Mouse (Mus musculus): Measurements from ENCODE around the gene Slc3a1. TPM values are rescaled to one million over a fixed set of nuclear protein-coding genes. Genes with fewer than 3 reads are reported as not detected.

Gene Slc3a1
- 0.24 and 0.33 TPM in 2 replicates for polyA plus RNA-seq (2012; rRNA removed)

- H3K4me3 ChIP-seq (replicated peaks; ENCODE audit: extremely low read depth, low read depth, low read length), result no peak within 1 kb of the TSS
- TF ChIP-seq POLR2A (IDR thresholded peaks at IDR 0.05; ENCODE audit: borderline replicate concordance, extremely low read depth, low read depth, low read length), result no peak
- TF ChIP-seq CTCF (IDR thresholded peaks at IDR 0.05; ENCODE audit: insufficient read depth, low read length), result no peak
- no peak for DNase-seq
- no peaks in the 10 kb centered on the region; the same call in 1 of the 2 replicates for H3K4me1 ChIP-seq (ENCODE audit: control insufficient read depth, insufficient read depth, low read length)
- 85% methylated on average over 20 of the region's 20 CpGs for WGBS
Measured at GRCm38 (mm10) chr17:85028093-85028739, at the start of gene Slc3a1. Gene Slc3a1, plus strand, starts transcription at chr17:85028376.

GRCm38 (mm10) chr17:84981721-84982120 is 46.5 kb upstream of the Slc3a1 start:
- Histone ChIP-seq H3K4me3 (replicated peaks; ENCODE audit: extremely low read depth, low read depth, low read length) (no peak overlapping the region), H3K4me1 (ENCODE audit: control insufficient read depth, insufficient read depth, low read length) (peaks cover 6% of the 10 kb centered on the region; the same call in 1 of the 2 replicates)
- no peak for DNase-seq
- WGBS, result 86% methylated on average over 1 of the region's 1 CpGs
- TF ChIP-seq POLR2A (IDR thresholded peaks at IDR 0.05; ENCODE audit: borderline replicate concordance, extremely low read depth, low read depth, low read length) (no peak), CTCF (IDR thresholded peaks at IDR 0.05; ENCODE audit: insufficient read depth, low read length) (no peak)

- TF ChIP-seq CTCF (IDR thresholded peaks at IDR 0.05; ENCODE audit: insufficient read depth, low read length), result no peak
- no peak for TF ChIP-seq POLR2A (IDR thresholded peaks at IDR 0.05; ENCODE audit: borderline replicate concordance, extremely low read depth, low read depth, low read length)
- H3K4me3 ChIP-seq (replicated peaks; ENCODE audit: extremely low read depth, low read depth, low read length), result no peak overlapping the region
- 81% methylated on average over 2 of the region's 2 CpGs for WGBS
- H3K4me1 ChIP-seq (ENCODE audit: control insufficient read depth, insufficient read depth, low read length), result peaks cover 9% of the 10 kb centered on the region
- DNase-seq, result no peak
Measured at GRCm38 (mm10) chr17:84982735-84983134, 45.4 kb upstream of the Slc3a1 start.

- TF ChIP-seq CTCF (IDR thresholded peaks at IDR 0.05; ENCODE audit: insufficient read depth, low read length), result no peak
- TF ChIP-seq POLR2A (IDR thresholded peaks at IDR 0.05; ENCODE audit: borderline replicate concordance, extremely low read depth, low read depth, low read length), result no peak
- Histone ChIP-seq H3K4me1 (ENCODE audit: control insufficient read depth, insufficient read depth, low read length) (peaks cover 17% of the 10 kb centered on the region), H3K4me3 (replicated peaks; ENCODE audit: extremely low read depth, low read depth, low read length) (no peak overlapping the region)
- WGBS, result 56% methylated on average over 5 of the region's 5 CpGs
- no peak for DNase-seq
Measured at GRCm38 (mm10) chr17:84986368-84986767, 41.8 kb upstream of the Slc3a1 start.

DNA sequence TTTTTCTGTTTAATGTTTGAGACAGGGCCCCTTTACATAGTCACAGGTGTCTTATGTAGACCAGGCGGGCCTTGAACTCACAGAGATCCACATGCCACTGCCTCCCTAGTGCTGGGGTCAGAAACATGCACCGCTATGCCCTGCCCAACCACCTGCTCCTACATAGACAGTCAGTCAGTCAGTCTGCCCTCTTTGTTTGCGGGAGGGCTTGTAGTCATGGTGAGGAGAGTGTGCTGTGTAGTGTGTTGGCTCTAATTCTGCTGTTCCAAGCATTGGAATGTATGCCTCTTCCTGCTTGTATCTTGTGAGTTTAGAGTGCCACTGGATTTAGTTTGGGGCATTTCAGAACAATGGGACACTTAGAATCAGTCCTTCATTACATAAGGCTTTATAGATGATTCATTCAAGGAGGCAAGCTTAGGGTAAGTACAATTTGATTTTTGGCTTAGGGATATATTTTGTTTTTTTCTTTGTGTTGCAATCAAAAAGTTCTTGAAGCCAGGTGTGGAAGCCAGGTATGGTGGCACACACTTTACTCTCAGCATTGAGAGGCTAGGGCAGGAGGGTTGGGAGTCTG is 40.3 kb upstream of the Slc3a1 start:
- peaks cover 15% of the 10 kb centered on the region for H3K4me1 ChIP-seq (ENCODE audit: control insufficient read depth, insufficient read depth, low read length)
- H3K4me3 ChIP-seq (replicated peaks; ENCODE audit: extremely low read depth, low read depth, low read length), result no peak overlapping the region
- TF ChIP-seq POLR2A (IDR thresholded peaks at IDR 0.05; ENCODE audit: borderline replicate concordance, extremely low read depth, low read depth, low read length), result no peak
- no peak for DNase-seq
- WGBS, result 64% methylated on average over 3 of the region's 3 CpGs

GRCm38 (mm10) chr17:84988514-84988913 is 39.7 kb upstream of the Slc3a1 start:
- Histone ChIP-seq H3K4me1 (ENCODE audit: control insufficient read depth, insufficient read depth, low read length) (peaks cover 15% of the 10 kb centered on the region), H3K4me3 (replicated peaks; ENCODE audit: extremely low read depth, low read depth, low read length) (no peak overlapping the region)
- no peak for DNase-seq
- no peak for TF ChIP-seq CTCF (IDR thresholded peaks at IDR 0.05; ENCODE audit: insufficient read depth, low read length)
- TF ChIP-seq POLR2A (IDR thresholded peaks at IDR 0.05; ENCODE audit: borderline replicate concordance, extremely low read depth, low read depth, low read length), result no peak

GRCm38 (mm10) chr17:84995844-84996243 is 32.3 kb upstream of the Slc3a1 start:
- 66% methylated on average over 6 of the region's 6 CpGs for WGBS
- no peak for DNase-seq
- no peak for TF ChIP-seq CTCF (IDR thresholded peaks at IDR 0.05; ENCODE audit: insufficient read depth, low read length)
- TF ChIP-seq POLR2A (IDR thresholded peaks at IDR 0.05; ENCODE audit: borderline replicate concordance, extremely low read depth, low read depth, low read length), result no peak
- H3K4me3 ChIP-seq (replicated peaks; ENCODE audit: extremely low read depth, low read depth, low read length), result no peak overlapping the region
- H3K4me1 ChIP-seq (ENCODE audit: control insufficient read depth, insufficient read depth, low read length), result peaks cover 6% of the 10 kb centered on the region; the same call in 1 of the 2 replicates

DNA sequence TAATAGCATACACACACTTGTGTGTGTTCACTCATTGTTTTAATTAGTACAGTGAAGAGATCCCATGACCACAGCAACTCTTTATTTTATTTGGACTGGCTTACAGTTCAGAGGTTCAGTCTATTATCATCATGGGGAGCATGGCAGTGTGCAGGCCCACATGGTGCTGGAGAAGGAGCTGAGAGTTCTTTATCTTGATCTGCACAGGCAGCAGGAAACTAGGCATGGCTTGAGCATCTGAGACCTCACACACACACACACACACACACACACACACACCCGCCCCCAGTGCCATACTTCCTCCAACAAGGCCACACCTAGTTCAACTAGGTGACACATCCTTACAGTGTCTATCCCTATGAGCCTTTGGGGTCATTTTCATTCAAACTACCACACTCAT is 30.5 kb upstream of the Slc3a1 start:
- H3K4me1 ChIP-seq (ENCODE audit: control insufficient read depth, insufficient read depth, low read length), result peaks cover 9% of the 10 kb centered on the region
- WGBS, result 79% methylated on average over 1 of the region's 1 CpGs
- TF ChIP-seq POLR2A (IDR thresholded peaks at IDR 0.05; ENCODE audit: borderline replicate concordance, extremely low read depth, low read depth, low read length) (no peak), CTCF (IDR thresholded peaks at IDR 0.05; ENCODE audit: insufficient read depth, low read length) (no peak)
- DNase-seq, result no peak
- H3K4me3 ChIP-seq (replicated peaks; ENCODE audit: extremely low read depth, low read depth, low read length), result no peak overlapping the region

DNA sequence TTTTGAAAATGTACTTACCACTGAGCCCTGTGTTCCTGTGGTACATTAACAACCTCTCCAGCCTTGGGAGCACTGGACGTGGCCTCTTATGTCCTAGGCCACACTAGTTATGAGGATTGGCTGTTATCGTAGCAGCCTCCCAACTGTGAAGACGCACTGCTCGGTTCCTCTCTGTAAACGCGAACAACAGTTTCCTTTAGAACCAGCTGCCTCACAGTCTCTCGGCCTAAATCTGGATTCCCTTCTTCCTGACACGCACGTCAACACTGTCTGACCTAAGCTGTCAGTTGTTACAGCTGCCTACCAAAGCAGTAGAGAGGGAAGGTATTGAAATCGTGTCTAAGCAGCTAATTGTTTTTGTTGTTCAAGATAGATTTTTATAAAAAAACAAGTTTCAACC is 28.5 kb upstream of the Slc3a1 start:
- TF ChIP-seq POLR2A (IDR thresholded peaks at IDR 0.05; ENCODE audit: borderline replicate concordance, extremely low read depth, low read depth, low read length), result no peak
- TF ChIP-seq CTCF (IDR thresholded peaks at IDR 0.05; ENCODE audit: insufficient read depth, low read length), result no peak
- no peak overlapping the region for H3K4me3 ChIP-seq (replicated peaks; ENCODE audit: extremely low read depth, low read depth, low read length)
- H3K4me1 ChIP-seq (ENCODE audit: control insufficient read depth, insufficient read depth, low read length), result peaks cover 9% of the 10 kb centered on the region
- no peak for DNase-seq
- 63% methylated on average over 10 of the region's 10 CpGs for WGBS

DNA sequence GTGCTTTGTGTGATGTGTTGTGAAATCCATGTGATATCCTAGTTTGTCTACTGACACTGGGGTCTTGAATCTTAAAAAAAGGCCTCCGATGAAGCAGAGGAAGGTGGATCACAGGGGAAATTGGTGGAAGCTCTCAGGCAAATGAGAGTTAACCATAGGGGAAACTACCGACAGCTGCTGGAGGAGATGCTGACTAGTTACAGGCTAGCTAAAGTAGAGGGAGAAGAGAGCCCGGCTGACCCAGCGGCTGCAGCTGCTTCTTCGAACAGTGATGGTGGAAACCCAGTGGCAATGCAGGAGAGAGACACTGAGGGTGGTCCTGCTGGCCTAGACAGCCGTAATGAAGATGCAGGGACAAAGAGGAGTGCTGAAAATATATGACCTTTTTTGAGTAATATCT is 14.7 kb upstream of the Slc3a1 start:
- 84% methylated on average over 6 of the region's 6 CpGs for WGBS
- TF ChIP-seq POLR2A (IDR thresholded peaks at IDR 0.05; ENCODE audit: borderline replicate concordance, extremely low read depth, low read depth, low read length), result no peak
- TF ChIP-seq CTCF (IDR thresholded peaks at IDR 0.05; ENCODE audit: insufficient read depth, low read length), result no peak
- no peaks in the 10 kb centered on the region for H3K4me1 ChIP-seq (ENCODE audit: control insufficient read depth, insufficient read depth, low read length)
- DNase-seq, result no peak
- H3K4me3 ChIP-seq (replicated peaks; ENCODE audit: extremely low read depth, low read depth, low read length), result no peak overlapping the region
